29 mouse cellular contexts compared by ENCODE assay signal in genomic region chr1:122454881-122455280, GRCm38 (mm10).
DNase-seq lines count a peak whose midpoint lies in the region; ATAC-seq lines count a peak whose summit lies in the region.
"Had no signal": no experiment of that assay in that cellular context is flagged by ENCODE, and none has a peak within 500 bp of the region (broad histone marks: within the 10 kb centered on the region; RNA-seq: fewer than 3 reads in every experiment).

No protein-coding gene starts in this region.

- 77% methylated on average over 4 of the region's 4 CpGs for WGBS in hindbrain, embryonic 11.5 days
- 52% methylated on average over 4 of the region's 4 CpGs for WGBS in hindbrain, embryonic 16.5 days
- 65% methylated on average over 4 of the region's 4 CpGs for WGBS in neural tube, embryonic 11.5 days
- 46% methylated on average over 4 of the region's 4 CpGs for WGBS in neural tube, embryonic 13.5 days

- no peaks in the 10 kb centered on the region for H3K9me3 ChIP-seq in hindbrain, embryonic 11.5 days (ENCODE audit: control insufficient read depth, low read length)
- H3K9me3 ChIP-seq in hindbrain, embryonic 16.5 days (ENCODE audit: control insufficient read depth, low read length): no peaks in the 10 kb centered on the region
- H3K9me3 ChIP-seq in neural tube, embryonic 11.5 days (ENCODE audit: control insufficient read depth, low read length): no peaks in the 10 kb centered on the region
- no peaks in the 10 kb centered on the region for H3K9me3 ChIP-seq in neural tube, embryonic 13.5 days
- H3K9me3 ChIP-seq: embryonic facial prominence, embryonic 12.5 days; embryonic facial prominence, embryonic 15.5 days; heart, embryonic 12.5 days; heart, embryonic 15.5 days; hindbrain, embryonic 10.5 days; hindbrain, embryonic 15.5 days had no signal

- no peaks in the 10 kb centered on the region for H3K4me1 ChIP-seq in hindbrain, embryonic 11.5 days (replicated peaks; ENCODE audit: control insufficient read depth, insufficient read depth, low read length)
- H3K4me1 ChIP-seq in hindbrain, embryonic 16.5 days (ENCODE audit: control insufficient read depth, insufficient read depth, low read depth, low read length): no peaks in the 10 kb centered on the region
- no peaks in the 10 kb centered on the region for H3K4me1 ChIP-seq in neural tube, embryonic 11.5 days (ENCODE audit: control insufficient read depth, insufficient read depth, low read length)
- peaks cover 4% of the 10 kb centered on the region; the same call in 1 of the 2 replicates for H3K4me1 ChIP-seq in neural tube, embryonic 13.5 days (replicated peaks)
- H3K4me1 ChIP-seq: embryonic facial prominence, embryonic 12.5 days; embryonic facial prominence, embryonic 15.5 days; heart, embryonic 12.5 days; heart, embryonic 15.5 days; hindbrain, embryonic 10.5 days; hindbrain, embryonic 15.5 days had no signal

- ATAC-seq in hindbrain, embryonic 11.5 days (ENCODE audit: low FRiP score): peak; percentile 44; the same call in 1 of the 2 replicates
- no peak; the same call in 1 of the 2 replicates for ATAC-seq in hindbrain, embryonic 16.5 days
- peak; percentile 59 for ATAC-seq in neural tube, embryonic 11.5 days (ENCODE audit: insufficient read depth, low FRiP score, low TSS enrichment)
- peak; percentile 59 for ATAC-seq in neural tube, embryonic 13.5 days (ENCODE audit: low read depth)
- ATAC-seq: forebrain, embryonic 14.5 days; forebrain, postnatal 0 days; inflammation-experienced regulatory T-cells, adult 6 months had no signal

- no peak overlapping the region for H3K4me2 ChIP-seq in hindbrain, embryonic 11.5 days (replicated peaks; ENCODE audit: low read depth, low read length)
- H3K4me2 ChIP-seq in hindbrain, embryonic 16.5 days (ENCODE audit: low read length): no peak overlapping the region
- no peak overlapping the region for H3K4me2 ChIP-seq in neural tube, embryonic 11.5 days (ENCODE audit: low read depth)
- H3K4me2 ChIP-seq in neural tube, embryonic 13.5 days: no peak overlapping the region
- H3K4me2 ChIP-seq: embryonic facial prominence, embryonic 12.5 days; embryonic facial prominence, embryonic 15.5 days; heart, embryonic 12.5 days; heart, embryonic 15.5 days; hindbrain, embryonic 15.5 days had no signal

- H3K36me3 ChIP-seq in hindbrain, embryonic 11.5 days (ENCODE audit: control insufficient read depth, insufficient read depth, low read length): no peaks in the 10 kb centered on the region
- no peaks in the 10 kb centered on the region for H3K36me3 ChIP-seq in hindbrain, embryonic 16.5 days (ENCODE audit: control insufficient read depth, insufficient read depth, low read length)
- no peaks in the 10 kb centered on the region for H3K36me3 ChIP-seq in neural tube, embryonic 11.5 days (ENCODE audit: control insufficient read depth, insufficient read depth, low read length)
- H3K36me3 ChIP-seq in neural tube, embryonic 13.5 days: no peaks in the 10 kb centered on the region
- H3K36me3 ChIP-seq: embryonic facial prominence, embryonic 12.5 days; embryonic facial prominence, embryonic 15.5 days; G1E; heart, embryonic 12.5 days; heart, embryonic 15.5 days; hindbrain, embryonic 10.5 days; hindbrain, embryonic 15.5 days had no signal

- no peak overlapping the region for H3K27ac ChIP-seq in hindbrain, embryonic 11.5 days (ENCODE audit: low read depth, low read length)
- H3K27ac ChIP-seq in hindbrain, embryonic 16.5 days (ENCODE audit: low read depth, low read length): no peak overlapping the region
- no peak overlapping the region for H3K27ac ChIP-seq in neural tube, embryonic 11.5 days (ENCODE audit: low read depth, low read length)
- H3K27ac ChIP-seq in neural tube, embryonic 13.5 days (replicated peaks): no peak overlapping the region
- H3K27ac ChIP-seq: embryonic facial prominence, embryonic 12.5 days; embryonic facial prominence, embryonic 15.5 days; heart, embryonic 15.5 days; hindbrain, embryonic 10.5 days; hindbrain, embryonic 15.5 days had no signal

- DNase-seq in hindbrain, embryonic 11.5 days (ENCODE audit: low spot score): no peak
- DNase-seq in neural tube, embryonic 11.5 days (ENCODE audit: low spot score): no peak
- no peak for DNase-seq in neural tube, embryonic 10.5 days (ENCODE audit: extremely low spot score, low spot score)
- no peak for DNase-seq in lung, postnatal 14 days
- no peak for DNase-seq in left cerebral cortex, adult 18-20 months (ENCODE audit: low spot score in 2 of 2)
- DNase-seq: adrenal gland, adult 2 months; adrenal gland, postnatal 14 days; B cell, adult 2 months; cerebellum, adult 11-12 months; cerebellum, adult 8-10 months; cerebellum, postnatal 10 days; cerebellum, postnatal 36 days; forebrain, postnatal 0 days; gastrocnemius, postnatal 25 days; heart, adult 18-20 months; heart, postnatal 10 days; heart, postnatal 36 days had no signal

- no peak overlapping the region for H3K9ac ChIP-seq in hindbrain, embryonic 11.5 days (ENCODE audit: low read depth, low read length)
- no peak overlapping the region for H3K9ac ChIP-seq in hindbrain, embryonic 16.5 days (ENCODE audit: low read depth, low read length)
- H3K9ac ChIP-seq in neural tube, embryonic 11.5 days (ENCODE audit: low read length): no peak overlapping the region
- H3K9ac ChIP-seq in neural tube, embryonic 13.5 days: no peak overlapping the region
- H3K9ac ChIP-seq: embryonic facial prominence, embryonic 12.5 days; embryonic facial prominence, embryonic 15.5 days; forebrain, postnatal 0 days; heart, embryonic 12.5 days; heart, embryonic 15.5 days; hindbrain, embryonic 15.5 days had no signal

- H3K27me3 ChIP-seq in hindbrain, embryonic 11.5 days (ENCODE audit: control insufficient read depth, insufficient read depth, low read length): no peaks in the 10 kb centered on the region
- no peaks in the 10 kb centered on the region for H3K27me3 ChIP-seq in hindbrain, embryonic 16.5 days (replicated peaks; ENCODE audit: control insufficient read depth, insufficient read depth, low read length)
- H3K27me3 ChIP-seq in neural tube, embryonic 11.5 days (ENCODE audit: control insufficient read depth, insufficient read depth, low read length): no peaks in the 10 kb centered on the region
- no peaks in the 10 kb centered on the region for H3K27me3 ChIP-seq in neural tube, embryonic 13.5 days
- H3K27me3 ChIP-seq: CH12.LX; embryonic facial prominence, embryonic 12.5 days; embryonic facial prominence, embryonic 15.5 days; heart, embryonic 12.5 days; heart, embryonic 15.5 days; hindbrain, embryonic 15.5 days had no signal

- no peak overlapping the region for H3K4me3 ChIP-seq in hindbrain, embryonic 11.5 days (ENCODE audit: low read depth, low read length)
- no peak overlapping the region for H3K4me3 ChIP-seq in hindbrain, embryonic 16.5 days (ENCODE audit: low read length)
- H3K4me3 ChIP-seq in neural tube, embryonic 11.5 days (ENCODE audit: low read depth, low read length): no peak overlapping the region
- H3K4me3 ChIP-seq in neural tube, embryonic 13.5 days: no peak overlapping the region
- H3K4me3 ChIP-seq: embryonic facial prominence, embryonic 12.5 days; embryonic facial prominence, embryonic 15.5 days; heart, embryonic 12.5 days; heart, embryonic 15.5 days; hindbrain, embryonic 10.5 days; hindbrain, embryonic 15.5 days had no signal
